Mouse (Mus musculus) CH12.LX (cell line): ENCODE measurements around the gene Anp32a.

Source experiments
- GABPA ChIP-seq: IDR thresholded peaks from 2 replicates; pipeline ENCODE4 v1.6.1; 2012; ENCODE audit warnings: low read depth, low read length, improper control_type of control experiment, inconsistent platforms; ENCODE audit not compliant: insufficient replicate concordance
- KAT2A ChIP-seq: IDR thresholded peaks from 2 replicates; pipeline ENCODE4 v1.6.1; 2012; ENCODE audit warnings: low read length, improper control_type of control experiment, inconsistent platforms; ENCODE audit not compliant: insufficient replicate concordance
- NELFE ChIP-seq: IDR thresholded peaks from 2 replicates; pipeline ENCODE4 v1.6.1; 2011; ENCODE audit warnings: low read depth, low read length, improper control_type of control experiment
- POLR2A ChIP-seq: IDR thresholded peaks from 2 replicates; pipeline ENCODE4 v1.6.1; 2011; ENCODE audit warnings: low read depth, mild to moderate bottlenecking, improper control_type of control experiment, low read length
- TCF12 ChIP-seq: IDR thresholded peaks from 2 replicates; pipeline ENCODE4 v1.6.1; 2014; ENCODE audit warnings: low read depth, mild to moderate bottlenecking, inconsistent platforms, low read length, improper control_type of control experiment

DNA sequence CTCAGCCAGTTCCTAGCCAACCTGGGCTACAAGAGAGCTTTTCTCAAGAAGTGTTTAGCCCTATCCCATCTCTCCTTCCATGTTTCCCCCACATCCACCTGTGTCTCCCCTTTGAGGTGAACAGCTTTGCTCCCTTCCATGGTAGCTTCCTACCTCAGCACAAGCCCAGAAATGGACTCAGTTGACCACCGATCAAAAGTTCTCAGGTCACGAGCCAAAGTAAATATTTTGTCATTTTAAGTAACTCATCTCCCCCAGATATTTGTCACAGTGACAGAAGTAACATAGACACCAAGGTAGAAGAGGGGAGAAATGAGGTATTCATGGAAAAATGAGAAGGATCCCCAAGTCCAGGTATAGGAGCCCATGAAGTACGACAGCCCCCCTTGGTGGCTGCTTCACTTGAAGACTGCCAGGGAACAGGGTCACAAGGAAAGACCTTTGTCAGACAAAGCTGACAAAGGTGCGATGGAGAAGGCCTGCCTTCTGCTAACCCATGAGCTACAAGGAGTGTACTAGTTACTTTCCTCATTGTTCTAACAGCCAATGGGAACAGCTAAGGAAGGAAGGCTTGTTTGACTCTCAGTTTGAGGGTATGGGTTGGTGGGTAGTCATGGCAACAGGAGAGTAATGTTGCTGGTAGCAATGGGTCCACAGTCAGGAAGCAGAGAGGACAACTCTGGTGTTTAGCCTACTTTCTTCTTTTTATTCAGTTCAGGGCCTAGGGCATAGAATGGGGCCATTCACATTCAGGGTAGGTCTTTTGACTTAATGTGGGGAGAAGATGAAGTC lies 44.8 kb downstream of the Anp32a start:
- TF ChIP-seq KAT2A (no peak), NELFE (no peak), GABPA (no peak), POLR2A (no peak), TCF12 (no peak)
